Mouse (Mus musculus) hindbrain, embryonic 14.5 days (tissue): ENCODE measurements around the gene 4933430I17Rik. TPM values are rescaled to one million over a fixed set of nuclear protein-coding genes. Genes with fewer than 3 reads are reported as not detected.

Source experiments
- polyA plus RNA-seq: library from polyadenylated mRNA; unstranded; fragments of >200 nt; fragmentation: Nextera tagmentation; extraction: Ambion mirVana; gene quantifications from 2 replicates; pipeline ENCODE4 v1.2.1, GENCODE M21; 2014

Gene 4933430I17Rik
- polyA plus RNA-seq, 1 experiment from 2014 or later = 0.24 TPM

Other genes with a start within 250 kb of the 4933430I17Rik start
- gene Fkbp15, start 164.8 kb upstream of the 4933430I17Rik start, polyA plus RNA-seq = 23.5 and 24.3 TPM in 2 replicates
- 47.1 and 48.9 TPM in 2 replicates for gene Slc31a1, start 164.6 kb upstream of the 4933430I17Rik start, polyA plus RNA-seq
- gene Cdc26, start 116.7 kb upstream of the 4933430I17Rik start, polyA plus RNA-seq = 83.1 and 95.1 TPM in 2 replicates
- gene Prpf4, start 116.6 kb upstream of the 4933430I17Rik start, polyA plus RNA-seq = 15.0 and 16.1 TPM in 2 replicates
- not detected in 2 replicates for gene Rnf183, start 90.1 kb upstream of the 4933430I17Rik start, polyA plus RNA-seq
- gene Wdr31, start 54.5 kb upstream of the 4933430I17Rik start, polyA plus RNA-seq = 9.8 and 13.5 TPM in 2 replicates
- gene Bspry, start 45.3 kb upstream of the 4933430I17Rik start, polyA plus RNA-seq = 0.86 and 1.2 TPM in 2 replicates
- 11.7 and 13.3 TPM in 2 replicates for gene Hdhd3, start 21.9 kb upstream of the 4933430I17Rik start, polyA plus RNA-seq
- gene Alad, start 5.5 kb upstream of the 4933430I17Rik start, polyA plus RNA-seq = 73.4 and 75.2 TPM in 2 replicates
- gene Pole3, start 301 bp upstream of the 4933430I17Rik start, polyA plus RNA-seq = 52.7 and 58.3 TPM in 2 replicates
- gene Rgs3, start 34.5 kb downstream of the 4933430I17Rik start, polyA plus RNA-seq = 35.2 and 42.9 TPM in 2 replicates